Mouse (Mus musculus) CH12.LX (cell line): Measurements from ENCODE around the gene Cldn18.

ENCODE experiments used
- GABPA ChIP-seq: IDR thresholded peaks from 2 replicates; pipeline ENCODE4 v1.6.1; 2012; ENCODE audit warnings: low read depth, low read length, improper control_type of control experiment, inconsistent platforms; ENCODE audit not compliant: insufficient replicate concordance
- USF2 ChIP-seq: conservative IDR thresholded peaks from 2 replicates; pipeline ENCODE4 v1.6.1; 2011; ENCODE audit warnings: low read depth, low read length, improper control_type of control experiment

- no peak for TF ChIP-seq GABPA
- TF ChIP-seq USF2: no peak
Observed at GRCm38 (mm10) chr9:99675714-99676113, 41.4 kb downstream of the Cldn18 start.
